Mouse (Mus musculus) C2C12 (cell line): ENCODE results near the gene D130052B06Rik. TPM values are rescaled to one million over a fixed set of nuclear protein-coding genes. Genes with fewer than 3 reads are reported as not detected.
A peak's percentile ranks its signal among the peaks of the same experiment; 100 is the strongest.

Experiments
- H3K27me3 ChIP-seq: one replicate; pipeline ENCODE4 v1.6.1; 2011; ENCODE audit not compliant: control insufficient read depth, insufficient read depth, insufficient read length
- H3K36me3 ChIP-seq: one replicate; pipeline ENCODE4 v1.6.1; 2011; ENCODE audit not compliant: control insufficient read depth, insufficient read depth
- H3K4me3 ChIP-seq: one replicate; pipeline ENCODE4 v1.5.1; 2011; ENCODE audit warnings: mild to moderate bottlenecking, control low read depth; ENCODE audit not compliant: poor library complexity, insufficient read depth, severe bottlenecking
- H3K79me2 ChIP-seq: one replicate; pipeline ENCODE4 v1.6.1; 2011; ENCODE audit not compliant: control insufficient read depth, insufficient read depth
- H3K79me3 ChIP-seq: one replicate; pipeline ENCODE4 v1.6.1; 2011; ENCODE audit warnings: low read depth, control low read depth
- H3ac ChIP-seq: one replicate; pipeline ENCODE3; 2011; ENCODE audit warnings: low read depth; ENCODE audit not compliant: control insufficient read depth, insufficient read length
- CEBPB ChIP-seq: IDR thresholded peaks from one replicate; pipeline ENCODE4 v1.6.1; 2011; ENCODE audit warnings: low read depth, mild to moderate bottlenecking, control low read depth, moderate library complexity
- CTCF ChIP-seq: IDR thresholded peaks from one replicate; pipeline ENCODE4 v1.5.1; 2011; ENCODE audit not compliant: control insufficient read depth, insufficient read depth, insufficient read length
- FOSL1 ChIP-seq: IDR thresholded peaks from one replicate; pipeline ENCODE4 v1.8.0; 2011; ENCODE audit warnings: mild to moderate bottlenecking, low read length; ENCODE audit not compliant: poor library complexity, insufficient read depth, severe bottlenecking
- MAX ChIP-seq: IDR thresholded peaks from one replicate; pipeline ENCODE4 v1.6.1; 2011; ENCODE audit warnings: mild to moderate bottlenecking, control low read depth
- MYOD1 ChIP-seq: IDR thresholded peaks from one replicate; pipeline ENCODE4 v1.6.1; 2011; ENCODE audit warnings: low read depth; ENCODE audit not compliant: control insufficient read depth, insufficient read length
- MYOG ChIP-seq: IDR thresholded peaks from one replicate; pipeline ENCODE4 v1.6.1; 2011; ENCODE audit not compliant: control insufficient read depth, insufficient read length; ENCODE audit errors: extremely low read depth
- USF1 ChIP-seq: IDR thresholded peaks from one replicate; pipeline ENCODE4 v1.6.1; 2011; ENCODE audit warnings: low read depth, mild to moderate bottlenecking, control low read depth, moderate library complexity
- polyA plus RNA-seq: library from polyadenylated mRNA; unstranded; fragments of >200 nt; fragmentation: generic; extraction: Trizol; gene quantifications from one replicate; pipeline ENCODE4 v1.2.1, GENCODE M21; 2012; ENCODE audit warnings: missing spikeins

D130052B06Rik gene
- polyA plus RNA-seq, 1 experiment: not detected

- TF ChIP-seq MYOG (no peak), MYOD1 (no peak), CTCF (no peak), FOSL1 (no peak), CEBPB (no peak), MAX (no peak), USF1 (no peak)
- no peaks in the 10 kb centered on the region for H3K79me2 ChIP-seq
Measured at GRCm38 (mm10) chr11:33603174-33603573, 4.1 kb downstream of the D130052B06Rik start.

GRCm38 (mm10) chr11:33607784-33608183 is 8.7 kb downstream of the D130052B06Rik start:
- H3K79me2 ChIP-seq: no peaks in the 10 kb centered on the region
- TF ChIP-seq MYOD1 (no peak), FOSL1 (no peak), CEBPB (no peak), MYOG (no peak), CTCF (no peak), USF1 (no peak), MAX (no peak)
- H3K79me3 ChIP-seq: no peaks in the 10 kb centered on the region
- no peaks in the 10 kb centered on the region for H3K36me3 ChIP-seq
- no peak overlapping the region for H3ac ChIP-seq
- H3K27me3 ChIP-seq: no peaks in the 10 kb centered on the region
- H3K4me3 ChIP-seq: no peak overlapping the region

More at GRCm38 (mm10) chr11:33603174-33603573, 4.1 kb downstream of the D130052B06Rik start:
- Histone ChIP-seq H3K4me3 (no peak overlapping the region), H3K36me3 (no peaks in the 10 kb centered on the region), H3K79me3 (no peaks in the 10 kb centered on the region), H3ac (no peak overlapping the region), H3K27me3 (peaks cover 3% of the 10 kb centered on the region)

GRCm38 (mm10) chr11:33614218-33614617 is 15.1 kb downstream of the D130052B06Rik start:
- H3K36me3 ChIP-seq: no peaks in the 10 kb centered on the region
- H3K79me3 ChIP-seq: no peaks in the 10 kb centered on the region
- no peaks in the 10 kb centered on the region for H3K79me2 ChIP-seq
- H3K4me3 ChIP-seq: no peak overlapping the region
- H3K27me3 ChIP-seq: peaks cover 13% of the 10 kb centered on the region
- no peak overlapping the region for H3ac ChIP-seq
- peak; percentile 89 for TF ChIP-seq CTCF
- TF ChIP-seq USF1: no peak
- no peak for TF ChIP-seq MYOG
- no peak for TF ChIP-seq MYOD1
- TF ChIP-seq MAX: no peak
- TF ChIP-seq CEBPB: no peak
- no peak for TF ChIP-seq FOSL1

- no peaks in the 10 kb centered on the region for H3K79me3 ChIP-seq
- no peaks in the 10 kb centered on the region for H3K79me2 ChIP-seq
- H3K4me3 ChIP-seq: no peak overlapping the region
- H3K36me3 ChIP-seq: no peaks in the 10 kb centered on the region
- H3ac ChIP-seq: no peak overlapping the region
- no peaks in the 10 kb centered on the region for H3K27me3 ChIP-seq
- TF ChIP-seq MAX (no peak), MYOD1 (no peak), CEBPB (no peak), MYOG (no peak), FOSL1 (no peak), CTCF (no peak), USF1 (no peak)
Measured at GRCm38 (mm10) chr11:33627136-33627742, 28.1 kb downstream of the D130052B06Rik start.

- no peak overlapping the region for H3K4me3 ChIP-seq
- no peaks in the 10 kb centered on the region for H3K79me3 ChIP-seq
- peaks cover 8% of the 10 kb centered on the region for H3K27me3 ChIP-seq
- H3K79me2 ChIP-seq: no peaks in the 10 kb centered on the region
- no peaks in the 10 kb centered on the region for H3K36me3 ChIP-seq
- TF ChIP-seq MAX (no peak), MYOG (no peak), CTCF (no peak), FOSL1 (no peak), MYOD1 (no peak), CEBPB (no peak), USF1 (no peak)
- no peak overlapping the region for H3ac ChIP-seq
Measured at GRCm38 (mm10) chr11:33637107-33637506, 38.0 kb downstream of the D130052B06Rik start.

GRCm38 (mm10) chr11:33649358-33649757 is 50.3 kb downstream of the D130052B06Rik start:
- Histone ChIP-seq H3K27me3 (peaks cover 5% of the 10 kb centered on the region), H3K4me3 (no peak overlapping the region), H3K79me3 (no peaks in the 10 kb centered on the region), H3ac (no peak overlapping the region), H3K79me2 (no peaks in the 10 kb centered on the region), H3K36me3 (no peaks in the 10 kb centered on the region)
- TF ChIP-seq USF1 (peak; percentile 60), MYOD1 (no peak), CTCF (no peak), CEBPB (no peak)
